Comparison of ENCODE assay signal across 14 mouse cellular contexts in genomic region chr10:122408697-122409409, GRCm38 (mm10). TPM values are rescaled to one million over a fixed set of nuclear protein-coding genes. Genes with fewer than 3 reads are reported as not detected.
A peak's percentile ranks its signal among the peaks of the same experiment; 100 is the strongest.
DNase-seq lines count a peak whose midpoint lies in the region; ATAC-seq and TF ChIP-seq lines count a peak whose summit lies in the region.
"Had no signal": no experiment of that assay in that cellular context is flagged by ENCODE, and none has a peak within 500 bp of the region (broad histone marks: within the 10 kb centered on the region; RNA-seq: fewer than 3 reads in every experiment).

No protein-coding gene starts in this region.

- no peak overlapping the region for H3K9ac ChIP-seq in forebrain, postnatal 0 days
- no peak overlapping the region for H3K9ac ChIP-seq in forebrain, embryonic 13.5 days
- no peak overlapping the region for H3K9ac ChIP-seq in neural tube, embryonic 15.5 days (replicated peaks)
- H3K9ac ChIP-seq in midbrain, embryonic 15.5 days, result no peak overlapping the region

- ATAC-seq in forebrain, postnatal 0 days, result peak; percentile 77
- ATAC-seq in forebrain, embryonic 13.5 days, result no peak
- ATAC-seq in neural tube, embryonic 15.5 days (ENCODE audit: low FRiP score), result no peak
- ATAC-seq in midbrain, embryonic 15.5 days (replicated peaks), result no peak

- peak; percentile 66 for DNase-seq in forebrain, postnatal 0 days
- DNase-seq in 3T3-L1 (ENCODE audit: low read depth, low spot score), result peak; percentile 36
- peak; percentile 14 for DNase-seq in brain, embryonic 14.5 days (ENCODE audit: low read depth)
- peak; percentile 75 for DNase-seq in kidney, postnatal 10 days
- DNase-seq in gastrocnemius, postnatal 4 days (ENCODE audit: low spot score in 2 of 2), result no peak
- DNase-seq: cerebellum, adult 9-10 months; left cerebral cortex, postnatal 4 days; right cerebral cortex, postnatal 14 days had no signal

- no peaks in the 10 kb centered on the region for H3K36me3 ChIP-seq in forebrain, postnatal 0 days (ENCODE audit: insufficient read depth)
- H3K36me3 ChIP-seq in forebrain, embryonic 13.5 days (ENCODE audit: poor library complexity, severe bottlenecking), result no peaks in the 10 kb centered on the region
- H3K36me3 ChIP-seq in neural tube, embryonic 15.5 days, result no peaks in the 10 kb centered on the region
- no peaks in the 10 kb centered on the region for H3K36me3 ChIP-seq in midbrain, embryonic 15.5 days (replicated peaks)

- no peak overlapping the region for H3K4me2 ChIP-seq in forebrain, postnatal 0 days (ENCODE audit: low read depth)
- no peak overlapping the region for H3K4me2 ChIP-seq in forebrain, embryonic 13.5 days
- H3K4me2 ChIP-seq in neural tube, embryonic 15.5 days, result no peak overlapping the region
- H3K4me2 ChIP-seq in midbrain, embryonic 15.5 days, result no peak overlapping the region

- 71% methylated on average over 7 of the region's 7 CpGs for WGBS in forebrain, postnatal 0 days
- 90% methylated on average over 7 of the region's 7 CpGs for WGBS in forebrain, embryonic 13.5 days
- 84% methylated on average over 7 of the region's 7 CpGs for WGBS in neural tube, embryonic 15.5 days
- WGBS in midbrain, embryonic 15.5 days, result 87% methylated on average over 7 of the region's 7 CpGs

- no peak overlapping the region for H3K4me3 ChIP-seq in forebrain, postnatal 0 days (ENCODE audit: low read depth, low read length)
- no peak overlapping the region for H3K4me3 ChIP-seq in forebrain, embryonic 13.5 days
- H3K4me3 ChIP-seq in neural tube, embryonic 15.5 days (replicated peaks), result no peak overlapping the region
- no peak overlapping the region for H3K4me3 ChIP-seq in midbrain, embryonic 15.5 days
- H3K4me3 ChIP-seq: erythroblast, embryonic 14.5 days had no signal

- H3K27ac ChIP-seq in forebrain, postnatal 0 days (ENCODE audit: low read depth, low read length), result no peak overlapping the region
- H3K27ac ChIP-seq in forebrain, embryonic 13.5 days, result no peak overlapping the region
- H3K27ac ChIP-seq in neural tube, embryonic 15.5 days (replicated peaks), result no peak overlapping the region
- no peak overlapping the region for H3K27ac ChIP-seq in midbrain, embryonic 15.5 days

- no peaks in the 10 kb centered on the region for H3K9me3 ChIP-seq in forebrain, postnatal 0 days (ENCODE audit: low read length)
- no peaks in the 10 kb centered on the region for H3K9me3 ChIP-seq in forebrain, embryonic 13.5 days (replicated peaks)
- no peaks in the 10 kb centered on the region for H3K9me3 ChIP-seq in neural tube, embryonic 15.5 days (replicated peaks)
- no peaks in the 10 kb centered on the region for H3K9me3 ChIP-seq in midbrain, embryonic 15.5 days

- TF ChIP-seq POLR2A in brain, embryonic 14.5 days (IDR thresholded peaks at IDR 0.05; ENCODE audit: borderline replicate concordance, extremely low read depth, insufficient read depth, insufficient read length, poor library complexity, severe bottlenecking), result no peak

- H3K27me3 ChIP-seq in forebrain, postnatal 0 days (ENCODE audit: insufficient read depth, low read length), result no peaks in the 10 kb centered on the region
- no peaks in the 10 kb centered on the region for H3K27me3 ChIP-seq in forebrain, embryonic 13.5 days
- H3K27me3 ChIP-seq in neural tube, embryonic 15.5 days (replicated peaks), result no peaks in the 10 kb centered on the region
- H3K27me3 ChIP-seq in midbrain, embryonic 15.5 days (replicated peaks), result no peaks in the 10 kb centered on the region

- H3K4me1 ChIP-seq in forebrain, postnatal 0 days (ENCODE audit: insufficient read depth), result no peaks in the 10 kb centered on the region
- H3K4me1 ChIP-seq in forebrain, embryonic 13.5 days, result no peaks in the 10 kb centered on the region
- no peaks in the 10 kb centered on the region for H3K4me1 ChIP-seq in neural tube, embryonic 15.5 days
- H3K4me1 ChIP-seq in midbrain, embryonic 15.5 days, result no peaks in the 10 kb centered on the region

- no peak for TF ChIP-seq CTCF in forebrain, postnatal 0 days (IDR thresholded peaks at IDR 0.05; ENCODE audit: low read depth)
- TF ChIP-seq CTCF in brain, embryonic 14.5 days (IDR thresholded peaks at IDR 0.05; ENCODE audit: borderline replicate concordance, extremely low read depth, insufficient read depth, insufficient read length), result no peak

RNA-seq across cellular contexts. Expression of gene Avpr1a, which starts 39.4 kb away (rescaled TPM):
- 3.0 and 3.3 TPM in 2 replicates for total RNA-seq in forebrain, postnatal 0 days (2014; rRNA removed)
- polyA plus RNA-seq in forebrain, postnatal 0 days (2015; fragmentation: Nextera tagmentation; extraction: Ambion mirVana), result 2.5 and 3.9 TPM in 2 replicates
- 0.26 and 0.57 TPM in 2 replicates for polyA plus RNA-seq in forebrain, embryonic 13.5 days (2015; fragmentation: Nextera tagmentation; extraction: Ambion mirVana)
- polyA plus RNA-seq in brain, embryonic 14.5 days (2012; rRNA removed), result 1.0 and 1.4 TPM in 2 replicates
- polyA plus RNA-seq in neural tube, embryonic 15.5 days (2015; fragmentation: Nextera tagmentation; extraction: Ambion mirVana), result 4.9 and 5.0 TPM in 2 replicates
- polyA plus RNA-seq in midbrain, embryonic 15.5 days (2015; fragmentation: Nextera tagmentation; extraction: Ambion mirVana), result 2.2 and 2.8 TPM in 2 replicates
- total RNA-seq in gastrocnemius, postnatal 4 days (2021), result 10 to 100 TPM in 1 of 2 experiments, 1 to 10 TPM in 1; 9.5 to 10.1 TPM
- total RNA-seq: granulocyte monocyte progenitor cell, adult 5-6 weeks; megakaryocyte progenitor cell, adult 5-6 weeks had no signal
- polyA plus RNA-seq: erythroblast, embryonic 14.5 days had no signal

Comparison
In these comparisons a context has a peak if more than half of its experiments do, and no peak if none do; other contexts are left out.
1. DNase-seq: peak in forebrain, postnatal 0 days (single experiment), 3T3-L1 (single experiment), brain, embryonic 14.5 days (single experiment) and kidney, postnatal 10 days (single experiment); none in gastrocnemius, postnatal 4 days (0 of 2).